Mouse (Mus musculus) ES-E14 (cell line): ENCODE measurements around the gene BC037034.

Experiments
- CHD2 ChIP-seq: IDR thresholded peaks from 2 replicates; pipeline ENCODE4 v1.6.1; 2014; ENCODE audit warnings: mild to moderate bottlenecking, low read depth, low read length, inconsistent platforms
- ZC3H11A ChIP-seq: IDR thresholded peaks from 2 replicates; pipeline ENCODE4 v1.6.1; 2012; ENCODE audit warnings: low read depth, mild to moderate bottlenecking, inconsistent platforms, low read length, borderline replicate concordance
- ZNF384 ChIP-seq: IDR thresholded peaks from 2 replicates; pipeline ENCODE4 v1.6.1; 2012; ENCODE audit warnings: low read depth, low read length, inconsistent platforms

GRCm38 (mm10) chr5:138275216-138276050 lies 11.6 kb upstream of the BC037034 start:
- TF ChIP-seq ZNF384: no peak
- TF ChIP-seq CHD2: no peak
- TF ChIP-seq ZC3H11A: no peak
